Mouse (Mus musculus): Measurements from ENCODE around the gene Gm10192. TPM values are rescaled to one million over a fixed set of nuclear protein-coding genes. Genes with fewer than 3 reads are reported as not detected.
"Not testable (repeated sequence)": the region's sequence is repeated elsewhere in the genome, so short reads cannot be mapped to it uniquely, and the experiment has no call there.

Gm10192 gene
- polyA plus RNA-seq (2014; fragmentation: Nextera tagmentation; extraction: Ambion mirVana), result not detected in 2 replicates

DNA sequence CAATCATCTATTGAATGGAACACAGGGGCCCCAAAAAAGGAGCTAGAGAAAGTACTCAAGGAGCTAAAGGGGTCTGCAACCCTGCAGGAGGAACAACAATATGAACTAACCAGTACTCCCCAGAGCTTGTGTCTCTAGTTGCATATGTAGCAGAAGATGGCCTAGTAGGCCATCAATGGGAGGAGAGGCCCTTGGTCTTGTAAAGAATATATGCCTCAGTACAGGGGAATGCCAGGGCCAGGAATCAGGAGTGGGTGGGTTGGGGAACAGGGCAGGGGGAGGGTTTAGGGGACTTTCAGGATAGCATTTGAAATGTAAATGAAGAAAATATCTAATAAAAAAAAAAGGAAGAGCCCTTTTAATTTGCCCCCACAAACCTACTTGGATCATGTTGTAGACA is at the start of gene Gm10192:
Gm10192 (minus strand) TSS at position 101 of the 400 bp plus-strand sequence.
- ATAC-seq (ENCODE audit: low read depth); H3K27ac ChIP-seq (ENCODE audit: low read depth, low read length); H3K27me3 ChIP-seq (ENCODE audit: control insufficient read depth, insufficient read depth, low read length); H3K36me3 ChIP-seq (ENCODE audit: control insufficient read depth, insufficient read depth, low read length); H3K9me3 ChIP-seq (ENCODE audit: control insufficient read depth, low read length); H3K4me1 ChIP-seq (ENCODE audit: control insufficient read depth, insufficient read depth, low read length); H3K9ac ChIP-seq (replicated peaks; ENCODE audit: low read depth, low read length); H3K4me2 ChIP-seq (ENCODE audit: low read depth, low read length); H3K4me3 ChIP-seq (ENCODE audit: low read depth, low read length): not testable (repeated sequence)

- Histone ChIP-seq H3K4me1 (ENCODE audit: control insufficient read depth, insufficient read depth, low read length) (no peaks in the 10 kb centered on the region), H3K27ac (ENCODE audit: low read depth, low read length) (no peak overlapping the region), H3K4me2 (ENCODE audit: low read depth, low read length) (no peak overlapping the region), H3K9ac (replicated peaks; ENCODE audit: low read depth, low read length) (no peak overlapping the region), H3K9me3 (ENCODE audit: control insufficient read depth, low read length) (no peaks in the 10 kb centered on the region), H3K27me3 (ENCODE audit: control insufficient read depth, insufficient read depth, low read length) (no peaks in the 10 kb centered on the region), H3K4me3 (ENCODE audit: low read depth, low read length) (no peak overlapping the region), H3K36me3 (ENCODE audit: control insufficient read depth, insufficient read depth, low read length) (no peaks in the 10 kb centered on the region)
- WGBS, result 66% methylated on average over 5 of the region's 5 CpGs
- ATAC-seq (ENCODE audit: low read depth), result no peak
Observed at GRCm38 (mm10) chr4:97230411-97231104, 47.6 kb upstream of the Gm10192 start.

DNA sequence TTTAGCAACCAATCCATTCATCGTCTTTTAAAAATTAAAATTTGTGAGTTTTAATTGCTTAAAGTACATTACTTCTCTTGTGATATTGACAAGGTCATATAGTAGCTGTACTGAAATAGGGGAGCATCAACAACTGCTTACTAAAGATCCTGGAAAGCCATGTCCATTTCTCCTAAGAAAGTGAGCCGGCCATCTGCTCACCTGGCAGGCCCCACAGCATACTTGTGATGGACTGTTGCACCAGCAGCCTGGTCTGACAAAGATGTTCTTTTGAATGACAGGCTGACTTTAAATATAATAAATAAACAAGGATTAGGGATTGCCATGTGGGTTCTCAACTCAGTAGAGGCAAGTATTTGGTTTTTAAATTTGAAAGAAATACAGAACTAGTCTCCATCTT is 36.7 kb upstream of the Gm10192 start:
- WGBS, result 99% methylated on average over 2 of the region's 2 CpGs
- no peak overlapping the region for H3K4me3 ChIP-seq (ENCODE audit: low read depth, low read length)

GRCm38 (mm10) chr4:97217906-97218305 is 34.9 kb upstream of the Gm10192 start:
- no peaks in the 10 kb centered on the region for H3K9me3 ChIP-seq (ENCODE audit: control insufficient read depth, low read length)
- 88% methylated on average over 1 of the region's 1 CpGs for WGBS
- H3K4me2 ChIP-seq (ENCODE audit: low read depth, low read length), result no peak overlapping the region
- H3K4me3 ChIP-seq (ENCODE audit: low read depth, low read length), result no peak overlapping the region
- H3K36me3 ChIP-seq (ENCODE audit: control insufficient read depth, insufficient read depth, low read length), result no peaks in the 10 kb centered on the region
- no peaks in the 10 kb centered on the region for H3K4me1 ChIP-seq (ENCODE audit: control insufficient read depth, insufficient read depth, low read length)
- no peaks in the 10 kb centered on the region for H3K27me3 ChIP-seq (ENCODE audit: control insufficient read depth, insufficient read depth, low read length)
- no peak for ATAC-seq (ENCODE audit: low read depth)
- no peak overlapping the region for H3K27ac ChIP-seq (ENCODE audit: low read depth, low read length)
- no peak overlapping the region for H3K9ac ChIP-seq (replicated peaks; ENCODE audit: low read depth, low read length)

More for the DNA sequence above, 36.7 kb upstream of the Gm10192 start:
- Histone ChIP-seq H3K4me1 (ENCODE audit: control insufficient read depth, insufficient read depth, low read length) (no peaks in the 10 kb centered on the region), H3K27ac (ENCODE audit: low read depth, low read length) (no peak overlapping the region), H3K36me3 (ENCODE audit: control insufficient read depth, insufficient read depth, low read length) (no peaks in the 10 kb centered on the region), H3K27me3 (ENCODE audit: control insufficient read depth, insufficient read depth, low read length) (no peaks in the 10 kb centered on the region), H3K9ac (replicated peaks; ENCODE audit: low read depth, low read length) (no peak overlapping the region), H3K4me2 (ENCODE audit: low read depth, low read length) (no peak overlapping the region), H3K9me3 (ENCODE audit: control insufficient read depth, low read length) (no peaks in the 10 kb centered on the region)
- no peak for ATAC-seq (ENCODE audit: low read depth)

DNA sequence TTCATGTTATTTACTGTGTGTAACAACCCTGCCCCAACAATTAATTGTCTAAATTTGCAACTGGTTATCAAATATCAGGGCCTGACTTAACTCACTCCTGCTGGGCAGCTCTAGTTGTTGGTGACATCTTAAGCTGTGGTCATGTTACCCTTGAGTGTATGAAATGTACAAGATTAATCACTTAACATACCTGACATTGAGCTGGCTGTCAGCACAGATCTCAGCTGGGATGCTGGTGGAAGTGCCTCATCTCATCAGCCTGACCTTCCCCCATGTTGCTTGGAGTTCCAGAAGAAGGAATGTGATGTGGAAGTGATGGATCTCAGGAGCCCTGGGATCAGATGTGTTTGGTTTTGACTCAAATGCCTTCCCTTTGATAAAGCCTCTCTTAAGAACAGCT is 29.5 kb upstream of the Gm10192 start:
- Histone ChIP-seq H3K9me3 (ENCODE audit: control insufficient read depth, low read length) (no peaks in the 10 kb centered on the region), H3K36me3 (ENCODE audit: control insufficient read depth, insufficient read depth, low read length) (no peaks in the 10 kb centered on the region), H3K4me1 (ENCODE audit: control insufficient read depth, insufficient read depth, low read length) (no peaks in the 10 kb centered on the region), H3K9ac (replicated peaks; ENCODE audit: low read depth, low read length) (no peak overlapping the region), H3K27me3 (ENCODE audit: control insufficient read depth, insufficient read depth, low read length) (no peaks in the 10 kb centered on the region), H3K27ac (ENCODE audit: low read depth, low read length) (no peak overlapping the region), H3K4me3 (ENCODE audit: low read depth, low read length) (no peak overlapping the region), H3K4me2 (ENCODE audit: low read depth, low read length) (no peak overlapping the region)
- no peak for ATAC-seq (ENCODE audit: low read depth)

DNA sequence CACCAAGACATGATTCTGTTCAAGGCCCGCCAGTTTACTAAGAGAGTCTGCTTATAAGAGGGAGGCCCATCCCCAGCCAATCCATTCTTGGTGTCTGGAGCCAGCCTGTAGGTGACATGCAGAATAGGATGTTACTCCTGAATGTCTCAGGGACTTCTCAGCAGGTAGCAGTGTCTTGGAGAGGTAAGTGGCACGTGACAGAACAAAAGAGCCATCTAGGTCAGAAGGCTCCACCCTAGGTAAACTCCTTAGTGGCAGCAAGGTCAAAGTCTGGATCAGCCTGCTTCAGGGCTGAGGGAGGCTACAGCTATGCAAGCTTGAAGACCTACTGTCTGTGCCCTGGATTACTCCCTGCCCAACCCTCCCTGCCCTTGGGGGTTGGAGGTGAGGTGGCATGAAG is 20.0 kb upstream of the Gm10192 start:
- WGBS, result 78% methylated on average over 2 of the region's 2 CpGs
- not testable (repeated sequence) for H3K9ac ChIP-seq (replicated peaks; ENCODE audit: low read depth, low read length); H3K9me3 ChIP-seq (ENCODE audit: control insufficient read depth, low read length); H3K36me3 ChIP-seq (ENCODE audit: control insufficient read depth, insufficient read depth, low read length); H3K4me1 ChIP-seq (ENCODE audit: control insufficient read depth, insufficient read depth, low read length); H3K27me3 ChIP-seq (ENCODE audit: control insufficient read depth, insufficient read depth, low read length); H3K4me2 ChIP-seq (ENCODE audit: low read depth, low read length); ATAC-seq (ENCODE audit: low read depth); H3K27ac ChIP-seq (ENCODE audit: low read depth, low read length); H3K4me3 ChIP-seq (ENCODE audit: low read depth, low read length)

DNA sequence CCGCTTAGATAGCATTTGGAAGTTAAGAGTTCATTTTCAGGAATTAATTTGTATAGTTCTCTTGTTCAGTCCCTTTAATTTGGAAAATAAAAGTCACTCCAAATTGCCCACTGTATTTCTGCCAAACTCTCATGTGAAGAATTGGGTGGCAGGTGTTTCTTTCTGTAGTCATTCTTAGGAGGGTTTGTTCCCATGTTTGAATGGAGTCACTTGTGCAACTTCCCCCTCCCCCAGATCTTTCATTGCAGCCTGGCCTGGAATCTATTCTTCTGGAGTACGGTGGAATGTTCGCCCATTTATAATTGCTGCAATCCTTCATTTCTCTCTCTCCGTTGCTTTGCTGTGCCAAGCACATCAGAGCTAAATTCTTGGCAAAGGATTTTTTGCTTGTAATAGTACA is 10.2 kb upstream of the Gm10192 start:
- Histone ChIP-seq H3K27ac (ENCODE audit: low read depth, low read length) (no peak overlapping the region), H3K4me1 (ENCODE audit: control insufficient read depth, insufficient read depth, low read length) (no peaks in the 10 kb centered on the region), H3K27me3 (ENCODE audit: control insufficient read depth, insufficient read depth, low read length) (no peaks in the 10 kb centered on the region), H3K9me3 (ENCODE audit: control insufficient read depth, low read length) (no peaks in the 10 kb centered on the region), H3K4me2 (ENCODE audit: low read depth, low read length) (no peak overlapping the region), H3K4me3 (ENCODE audit: low read depth, low read length) (no peak overlapping the region), H3K9ac (replicated peaks; ENCODE audit: low read depth, low read length) (no peak overlapping the region), H3K36me3 (ENCODE audit: control insufficient read depth, insufficient read depth, low read length) (no peaks in the 10 kb centered on the region)
- no peak for ATAC-seq (ENCODE audit: low read depth)
- WGBS, result 13% methylated on average over 4 of the region's 4 CpGs

GRCm38 (mm10) chr4:97192601-97193000 is 9.6 kb upstream of the Gm10192 start:
- Histone ChIP-seq H3K9me3 (ENCODE audit: control insufficient read depth, low read length) (no peaks in the 10 kb centered on the region), H3K4me3 (ENCODE audit: low read depth, low read length) (no peak overlapping the region), H3K27me3 (ENCODE audit: control insufficient read depth, insufficient read depth, low read length) (no peaks in the 10 kb centered on the region), H3K4me2 (ENCODE audit: low read depth, low read length) (no peak overlapping the region), H3K9ac (replicated peaks; ENCODE audit: low read depth, low read length) (no peak overlapping the region), H3K36me3 (ENCODE audit: control insufficient read depth, insufficient read depth, low read length) (no peaks in the 10 kb centered on the region), H3K27ac (ENCODE audit: low read depth, low read length) (no peak overlapping the region), H3K4me1 (ENCODE audit: control insufficient read depth, insufficient read depth, low read length) (no peaks in the 10 kb centered on the region)
- WGBS, result 41% methylated on average over 2 of the region's 2 CpGs
- no peak for ATAC-seq (ENCODE audit: low read depth)

DNA sequence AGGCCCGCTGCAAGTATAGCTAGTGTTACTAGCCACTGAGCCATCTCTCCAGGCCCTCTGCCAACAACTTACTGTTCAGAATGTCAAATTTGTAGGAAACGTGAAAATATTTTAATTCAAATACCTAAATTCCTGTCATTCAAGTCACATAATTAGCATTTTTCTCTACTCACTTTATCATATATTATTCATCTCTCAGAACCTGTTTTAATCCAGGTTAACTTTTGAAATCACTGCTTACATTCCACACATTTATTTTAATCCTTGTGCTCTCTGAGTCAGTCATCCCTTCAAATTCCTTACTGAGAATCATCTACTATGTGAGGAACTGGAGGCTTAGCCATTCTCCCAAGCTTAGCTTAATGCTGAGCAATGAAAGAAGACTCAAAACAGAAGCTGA is 2.6 kb downstream of the Gm10192 start:
- Histone ChIP-seq H3K9me3 (ENCODE audit: control insufficient read depth, low read length) (no peaks in the 10 kb centered on the region), H3K27me3 (ENCODE audit: control insufficient read depth, insufficient read depth, low read length) (no peaks in the 10 kb centered on the region), H3K4me3 (ENCODE audit: low read depth, low read length) (no peak overlapping the region), H3K9ac (replicated peaks; ENCODE audit: low read depth, low read length) (no peak overlapping the region), H3K27ac (ENCODE audit: low read depth, low read length) (no peak overlapping the region), H3K4me2 (ENCODE audit: low read depth, low read length) (no peak overlapping the region), H3K4me1 (ENCODE audit: control insufficient read depth, insufficient read depth, low read length) (no peaks in the 10 kb centered on the region), H3K36me3 (ENCODE audit: control insufficient read depth, insufficient read depth, low read length) (no peaks in the 10 kb centered on the region)
- ATAC-seq (ENCODE audit: low read depth), result no peak
- WGBS, result 79% methylated on average over 2 of the region's 2 CpGs

Measured in neural tube, embryonic 14.5 days (tissue).